Mouse (Mus musculus): ENCODE results near the gene 2010111I01Rik. TPM values are rescaled to one million over a fixed set of nuclear protein-coding genes. Genes with fewer than 3 reads are reported as not detected.
A peak's percentile ranks its signal among the peaks of the same experiment; 100 is the strongest.

The 2010111I01Rik gene
- polyA plus RNA-seq, 1 experiment from 2014 or later, result 80.8 TPM

- H3K36me3 ChIP-seq (ENCODE audit: control insufficient read depth, insufficient read depth, low read length), result peaks cover 2% of the 10 kb centered on the region; the same call in 1 of the 2 replicates
- H3K4me3 ChIP-seq (ENCODE audit: low read depth, low read length), result no peak overlapping the region
- peak overlapping the region; percentile 35; the same call in 1 of the 2 replicates for H3K27ac ChIP-seq (ENCODE audit: low read depth, low read length)
- H3K4me1 ChIP-seq (ENCODE audit: control insufficient read depth, insufficient read depth, low read length), result peaks cover 5% of the 10 kb centered on the region; the same call in 1 of the 2 replicates
- H3K9ac ChIP-seq (ENCODE audit: low read length), result no peak overlapping the region
- no peak for DNase-seq (ENCODE audit: low spot score)
- H3K27me3 ChIP-seq (ENCODE audit: control insufficient read depth, insufficient read depth, low read length), result no peaks in the 10 kb centered on the region
- ATAC-seq (ENCODE audit: insufficient read depth, low FRiP score, low TSS enrichment), result no peak
- no peaks in the 10 kb centered on the region for H3K9me3 ChIP-seq (ENCODE audit: control insufficient read depth, low read length)
- 49% methylated on average over 3 of the region's 3 CpGs for WGBS
- no peak overlapping the region for H3K4me2 ChIP-seq (ENCODE audit: low read depth)
These were observed 359.6 kb downstream of the 2010111I01Rik start for GRCm38 (mm10) chr13:63324311-63324710.

- 85% methylated on average over 10 of the region's 10 CpGs for WGBS
- DNase-seq (ENCODE audit: low spot score) (no peak), ATAC-seq (ENCODE audit: insufficient read depth, low FRiP score, low TSS enrichment) (no peak)
- Histone ChIP-seq H3K4me1 (ENCODE audit: control insufficient read depth, insufficient read depth, low read length) (peaks cover 12% of the 10 kb centered on the region; the same call in 1 of the 2 replicates), H3K27ac (ENCODE audit: low read depth, low read length) (0 out of 2 replicates have a peak overlapping the region, but pooled peaks have one; percentile 35), H3K4me2 (ENCODE audit: low read depth) (no peak overlapping the region), H3K4me3 (ENCODE audit: low read depth, low read length) (no peak overlapping the region), H3K27me3 (ENCODE audit: control insufficient read depth, insufficient read depth, low read length) (no peaks in the 10 kb centered on the region), H3K9ac (ENCODE audit: low read length) (no peak overlapping the region), H3K9me3 (ENCODE audit: control insufficient read depth, low read length) (no peaks in the 10 kb centered on the region), H3K36me3 (ENCODE audit: control insufficient read depth, insufficient read depth, low read length) (peaks cover 2% of the 10 kb centered on the region; the same call in 1 of the 2 replicates)
These were observed 360.5 kb downstream of the 2010111I01Rik start for GRCm38 (mm10) chr13:63324978-63325848.

- ATAC-seq (ENCODE audit: insufficient read depth, low FRiP score, low TSS enrichment) (no peak), DNase-seq (ENCODE audit: low spot score) (no peak)
- Histone ChIP-seq H3K27me3 (ENCODE audit: control insufficient read depth, insufficient read depth, low read length) (no peaks in the 10 kb centered on the region), H3K9me3 (ENCODE audit: control insufficient read depth, low read length) (no peaks in the 10 kb centered on the region), H3K4me3 (ENCODE audit: low read depth, low read length) (no peak overlapping the region), H3K36me3 (ENCODE audit: control insufficient read depth, insufficient read depth, low read length) (peaks cover 2% of the 10 kb centered on the region; the same call in 1 of the 2 replicates), H3K4me1 (ENCODE audit: control insufficient read depth, insufficient read depth, low read length) (peaks cover 12% of the 10 kb centered on the region; the same call in 1 of the 2 replicates), H3K9ac (ENCODE audit: low read length) (no peak overlapping the region), H3K4me2 (ENCODE audit: low read depth) (no peak overlapping the region), H3K27ac (ENCODE audit: low read depth, low read length) (no peak overlapping the region)
- 69% methylated on average over 2 of the region's 2 CpGs for WGBS
These were observed 361.3 kb downstream of the 2010111I01Rik start for GRCm38 (mm10) chr13:63326015-63326414.

- no peak overlapping the region for H3K4me3 ChIP-seq (ENCODE audit: low read depth, low read length)
- 17% methylated on average over 9 of the region's 9 CpGs for WGBS
- no peak overlapping the region for H3K4me2 ChIP-seq (ENCODE audit: low read depth)
- no peak overlapping the region for H3K9ac ChIP-seq (ENCODE audit: low read length)
- DNase-seq (ENCODE audit: low spot score), result peak; percentile 43
- 0 out of 2 replicates have a peak, but pooled peaks cover 8% of the 10 kb centered on the region for H3K4me1 ChIP-seq (ENCODE audit: control insufficient read depth, insufficient read depth, low read length)
- H3K27ac ChIP-seq (ENCODE audit: low read depth, low read length), result no peak overlapping the region
- no peaks in the 10 kb centered on the region for H3K36me3 ChIP-seq (ENCODE audit: control insufficient read depth, insufficient read depth, low read length)
- no peaks in the 10 kb centered on the region for H3K27me3 ChIP-seq (ENCODE audit: control insufficient read depth, insufficient read depth, low read length)
- ATAC-seq (ENCODE audit: insufficient read depth, low FRiP score, low TSS enrichment), result 0 out of 2 replicates have a peak, but pooled peaks have one; percentile 39
- H3K9me3 ChIP-seq (ENCODE audit: control insufficient read depth, low read length), result no peaks in the 10 kb centered on the region
These were observed 365.7 kb downstream of the 2010111I01Rik start for GRCm38 (mm10) chr13:63330236-63330860.

- Histone ChIP-seq H3K4me1 (ENCODE audit: control insufficient read depth, insufficient read depth, low read length) (0 out of 2 replicates have a peak, but pooled peaks cover 10% of the 10 kb centered on the region), H3K4me3 (ENCODE audit: low read depth, low read length) (no peak overlapping the region), H3K9me3 (ENCODE audit: control insufficient read depth, low read length) (no peaks in the 10 kb centered on the region), H3K4me2 (ENCODE audit: low read depth) (no peak overlapping the region), H3K27ac (ENCODE audit: low read depth, low read length) (no peak overlapping the region), H3K9ac (ENCODE audit: low read length) (no peak overlapping the region), H3K36me3 (ENCODE audit: control insufficient read depth, insufficient read depth, low read length) (no peaks in the 10 kb centered on the region), H3K27me3 (ENCODE audit: control insufficient read depth, insufficient read depth, low read length) (no peaks in the 10 kb centered on the region)
- ATAC-seq (ENCODE audit: insufficient read depth, low FRiP score, low TSS enrichment) (no peak), DNase-seq (ENCODE audit: low spot score) (peak; percentile 68)
- 50% methylated on average over 4 of the region's 4 CpGs for WGBS
These were observed 366.7 kb downstream of the 2010111I01Rik start for GRCm38 (mm10) chr13:63331379-63331778.

- Histone ChIP-seq H3K27me3 (ENCODE audit: control insufficient read depth, insufficient read depth, low read length) (no peaks in the 10 kb centered on the region), H3K36me3 (ENCODE audit: control insufficient read depth, insufficient read depth, low read length) (no peaks in the 10 kb centered on the region), H3K9ac (ENCODE audit: low read length) (no peak overlapping the region), H3K4me1 (ENCODE audit: control insufficient read depth, insufficient read depth, low read length) (0 out of 2 replicates have a peak, but pooled peaks cover 15% of the 10 kb centered on the region), H3K4me2 (ENCODE audit: low read depth) (no peak overlapping the region), H3K27ac (ENCODE audit: low read depth, low read length) (no peak overlapping the region), H3K4me3 (ENCODE audit: low read depth, low read length) (no peak overlapping the region), H3K9me3 (ENCODE audit: control insufficient read depth, low read length) (no peaks in the 10 kb centered on the region)
- ATAC-seq (ENCODE audit: insufficient read depth, low FRiP score, low TSS enrichment) (no peak), DNase-seq (ENCODE audit: low spot score) (peak; percentile 50)
- WGBS, result 51% methylated on average over 4 of the region's 4 CpGs
These were observed 368.0 kb downstream of the 2010111I01Rik start for GRCm38 (mm10) chr13:63332576-63333300.

- WGBS, result 63% methylated on average over 4 of the region's 4 CpGs
- DNase-seq (ENCODE audit: low spot score), result peak; percentile 46
- no peak for ATAC-seq (ENCODE audit: insufficient read depth, low FRiP score, low TSS enrichment)
These were observed 370.9 kb downstream of the 2010111I01Rik start for GRCm38 (mm10) chr13:63335421-63336134.

GRCm38 (mm10) chr13:63336335-63336734 is 371.6 kb downstream of the 2010111I01Rik start:
- 0 out of 2 replicates have a peak, but pooled peaks cover 7% of the 10 kb centered on the region for H3K4me1 ChIP-seq (ENCODE audit: control insufficient read depth, insufficient read depth, low read length)
- no peaks in the 10 kb centered on the region for H3K27me3 ChIP-seq (ENCODE audit: control insufficient read depth, insufficient read depth, low read length)
- H3K4me2 ChIP-seq (ENCODE audit: low read depth), result no peak overlapping the region
- no peak overlapping the region for H3K27ac ChIP-seq (ENCODE audit: low read depth, low read length)
- H3K9me3 ChIP-seq (ENCODE audit: control insufficient read depth, low read length), result no peaks in the 10 kb centered on the region
- H3K4me3 ChIP-seq (ENCODE audit: low read depth, low read length), result no peak overlapping the region
- 50% methylated on average over 7 of the region's 7 CpGs for WGBS
- H3K36me3 ChIP-seq (ENCODE audit: control insufficient read depth, insufficient read depth, low read length), result no peaks in the 10 kb centered on the region
- no peak for DNase-seq (ENCODE audit: low spot score)
- peak; percentile 52 for ATAC-seq (ENCODE audit: insufficient read depth, low FRiP score, low TSS enrichment)
- no peak overlapping the region for H3K9ac ChIP-seq (ENCODE audit: low read length)

More at GRCm38 (mm10) chr13:63335421-63336134, 370.9 kb downstream of the 2010111I01Rik start:
- no peak overlapping the region for H3K4me3 ChIP-seq (ENCODE audit: low read depth, low read length)
- no peaks in the 10 kb centered on the region for H3K9me3 ChIP-seq (ENCODE audit: control insufficient read depth, low read length)
- no peak overlapping the region for H3K4me2 ChIP-seq (ENCODE audit: low read depth)
- H3K27ac ChIP-seq (ENCODE audit: low read depth, low read length), result no peak overlapping the region
- H3K36me3 ChIP-seq (ENCODE audit: control insufficient read depth, insufficient read depth, low read length), result no peaks in the 10 kb centered on the region
- H3K9ac ChIP-seq (ENCODE audit: low read length), result no peak overlapping the region
- no peaks in the 10 kb centered on the region for H3K27me3 ChIP-seq (ENCODE audit: control insufficient read depth, insufficient read depth, low read length)
- H3K4me1 ChIP-seq (ENCODE audit: control insufficient read depth, insufficient read depth, low read length), result 0 out of 2 replicates have a peak, but pooled peaks cover 7% of the 10 kb centered on the region

All from neural tube, embryonic 11.5 days (tissue).